Mouse (Mus musculus): ENCODE measurements at regions not wholly inside any gene's neighbourhood (a gene's known extent, or its start where the extent isn't known, plus 50 kb on each side); places are given as distances from the start of the nearest gene placed in this dataset.
"Not testable (repeated sequence)": the region's sequence is repeated elsewhere in the genome, so short reads cannot be mapped to it uniquely, and the experiment has no call there.

GRCm38 (mm10) chr8:5030651-5031050, 74.5 kb downstream of the Slc10a2 start:
- Histone ChIP-seq H3K4me1 (replicated peaks) (no peaks in the 10 kb centered on the region), H3K27ac (replicated peaks) (no peak overlapping the region), H3K4me2 (no peak overlapping the region), H3K4me3 (replicated peaks) (no peak overlapping the region), H3K9me3 (replicated peaks) (no peaks in the 10 kb centered on the region), H3K9ac (no peak overlapping the region), H3K27me3 (no peaks in the 10 kb centered on the region), H3K36me3 (replicated peaks) (no peaks in the 10 kb centered on the region)
- WGBS (ENCODE audit: insufficient replicate concordance): 69% methylated on average over 3 of the region's 3 CpGs
- peak; percentile 67 for ATAC-seq (ENCODE audit: insufficient read depth)

GRCm38 (mm10) chr8:5012368-5012767, 92.8 kb downstream of the Slc10a2 start:
- no peak for ATAC-seq (ENCODE audit: insufficient read depth)
- no peak overlapping the region for H3K27ac ChIP-seq (replicated peaks)
- no peaks in the 10 kb centered on the region for H3K4me1 ChIP-seq (replicated peaks)
- no peak overlapping the region for H3K4me2 ChIP-seq
- WGBS (ENCODE audit: insufficient replicate concordance): 42% methylated on average over 1 of the region's 1 CpGs
- H3K9me3 ChIP-seq (replicated peaks): no peaks in the 10 kb centered on the region
- H3K27me3 ChIP-seq: no peaks in the 10 kb centered on the region
- H3K36me3 ChIP-seq (replicated peaks): no peaks in the 10 kb centered on the region
- no peak overlapping the region for H3K4me3 ChIP-seq (replicated peaks)
- H3K9ac ChIP-seq: no peak overlapping the region

GRCm38 (mm10) chr8:5011771-5012170, 93.4 kb downstream of the Slc10a2 start:
- WGBS (ENCODE audit: insufficient replicate concordance): 45% methylated on average over 3 of the region's 3 CpGs
- no peak overlapping the region for H3K9ac ChIP-seq
- H3K36me3 ChIP-seq (replicated peaks): no peaks in the 10 kb centered on the region
- no peak overlapping the region for H3K27ac ChIP-seq (replicated peaks)
- no peak for ATAC-seq (ENCODE audit: insufficient read depth)
- H3K4me2 ChIP-seq: no peak overlapping the region
- H3K9me3 ChIP-seq (replicated peaks): no peaks in the 10 kb centered on the region
- H3K27me3 ChIP-seq: no peaks in the 10 kb centered on the region
- no peaks in the 10 kb centered on the region for H3K4me1 ChIP-seq (replicated peaks)
- H3K4me3 ChIP-seq (replicated peaks): no peak overlapping the region

DNA sequence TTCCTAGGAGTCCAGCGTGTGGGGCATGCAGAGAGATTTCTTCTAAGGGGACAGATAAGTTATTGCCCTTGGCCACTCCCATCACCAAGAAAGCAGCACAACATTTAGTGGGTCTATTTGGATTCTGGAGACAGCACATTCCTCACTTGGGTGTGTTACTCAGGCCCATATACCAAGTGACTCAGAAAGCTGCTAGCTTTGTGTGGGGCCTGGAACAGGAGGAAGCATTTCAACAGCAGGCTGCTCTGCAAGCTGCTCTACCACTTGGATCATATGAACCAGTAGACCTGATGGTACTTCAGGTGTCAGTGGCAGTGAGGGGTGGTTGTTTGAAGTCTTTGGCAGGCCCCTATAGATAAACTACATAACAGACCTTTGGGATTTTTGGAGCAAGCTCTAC, 101.8 kb downstream of the Slc10a2 start:
- not testable (repeated sequence) for H3K4me3 ChIP-seq (replicated peaks); H3K36me3 ChIP-seq (replicated peaks); H3K9me3 ChIP-seq (replicated peaks); ATAC-seq (ENCODE audit: insufficient read depth); H3K9ac ChIP-seq; H3K27me3 ChIP-seq; H3K4me2 ChIP-seq; H3K27ac ChIP-seq (replicated peaks); H3K4me1 ChIP-seq (replicated peaks)
- 56% methylated on average over 1 of the region's 1 CpGs for WGBS (ENCODE audit: insufficient replicate concordance)

Data from liver, embryonic 15.5 days (tissue).